Mouse (Mus musculus) lung, adult 18-20 months (tissue): Measurements from ENCODE around the gene Zfp988.
"Not testable (repeated sequence)": the region's sequence is repeated elsewhere in the genome, so short reads cannot be mapped to it uniquely, and the experiment has no call there.

Source experiments
- DNase-seq, 2 experiments: peaks; one replicate each; pipeline ENCODE4 v3.0.0; 2022; ENCODE audit warnings: mixed read lengths in 2 of 2

Zfp988 gene

GRCm38 (mm10) chr4:147343042-147343908 lies 37.8 kb downstream of the Zfp988 start:
- not testable (repeated sequence) for DNase-seq

GRCm38 (mm10) chr4:147345061-147345554 lies 39.6 kb downstream of the Zfp988 start:
- not testable (repeated sequence) for DNase-seq

- not testable (repeated sequence) for DNase-seq
These were observed 41.0 kb downstream of the Zfp988 start for GRCm38 (mm10) chr4:147346361-147347035.

GRCm38 (mm10) chr4:147347300-147347699 lies 41.8 kb downstream of the Zfp988 start:
- DNase-seq, result not testable (repeated sequence)

GRCm38 (mm10) chr4:147347880-147348279 lies 42.4 kb downstream of the Zfp988 start:
- DNase-seq, result not testable (repeated sequence)

- DNase-seq, result not testable (repeated sequence)
These were observed 42.9 kb downstream of the Zfp988 start for GRCm38 (mm10) chr4:147348401-147348800.

GRCm38 (mm10) chr4:147348906-147349686 lies 43.6 kb downstream of the Zfp988 start:
- DNase-seq, result not testable (repeated sequence)

- not testable (repeated sequence) for DNase-seq
These were observed 44.4 kb downstream of the Zfp988 start for GRCm38 (mm10) chr4:147349687-147350415.

- DNase-seq, result not testable (repeated sequence)
These were observed 45.1 kb downstream of the Zfp988 start for GRCm38 (mm10) chr4:147350541-147350940.

GRCm38 (mm10) chr4:147351376-147351980 lies 46.0 kb downstream of the Zfp988 start:
- not testable (repeated sequence) for DNase-seq

GRCm38 (mm10) chr4:147353626-147354025 lies 48.2 kb downstream of the Zfp988 start:
- DNase-seq, result not testable (repeated sequence)

GRCm38 (mm10) chr4:147356042-147356441 lies 50.6 kb downstream of the Zfp988 start:
- DNase-seq, result not testable (repeated sequence)

GRCm38 (mm10) chr4:147357195-147357594 lies 51.7 kb downstream of the Zfp988 start:
- not testable (repeated sequence) for DNase-seq

- not testable (repeated sequence) for DNase-seq
These were observed 55.5 kb downstream of the Zfp988 start, which contains the start of gene Zfp978 for GRCm38 (mm10) chr4:147361003-147361402. Gene Zfp978 (plus strand): TSS chr4:147361303.

- not testable (repeated sequence) for DNase-seq
These were observed 56.4 kb downstream of the Zfp988 start for GRCm38 (mm10) chr4:147361872-147362271.

GRCm38 (mm10) chr4:147369564-147369963 lies 64.1 kb downstream of the Zfp988 start:
- not testable (repeated sequence) for DNase-seq

GRCm38 (mm10) chr4:147383199-147383598 lies 77.7 kb downstream of the Zfp988 start:
- not testable (repeated sequence) for DNase-seq
